Mouse (Mus musculus): ENCODE results near the gene Ptgis.

Gene Ptgis

GRCm38 (mm10) chr2:167240008-167240964 is at the start of gene Ptgis:
Gene Ptgis, minus strand, starts transcription at chr2:167240604.
- no peak for DNase-seq

GRCm38 (mm10) chr2:167281461-167281860 is 41.1 kb upstream of the Ptgis start:
- peak; percentile 33 for DNase-seq

- no peak for DNase-seq
Observed at GRCm38 (mm10) chr2:167280986-167281310, 40.5 kb upstream of the Ptgis start.

- DNase-seq: peak; percentile 84
Observed at GRCm38 (mm10) chr2:167280090-167280985, 39.9 kb upstream of the Ptgis start.

- peak; percentile 61 for DNase-seq
Observed at GRCm38 (mm10) chr2:167278751-167279526, 38.5 kb upstream of the Ptgis start.

- no peak for DNase-seq
Observed at GRCm38 (mm10) chr2:167278011-167278410, 37.6 kb upstream of the Ptgis start.

GRCm38 (mm10) chr2:167277026-167277425 is 36.6 kb upstream of the Ptgis start:
- DNase-seq: no peak

- no peak for DNase-seq
Observed at GRCm38 (mm10) chr2:167275856-167276255, 35.5 kb upstream of the Ptgis start.

GRCm38 (mm10) chr2:167274713-167275465 is 34.5 kb upstream of the Ptgis start:
- DNase-seq: no peak

GRCm38 (mm10) chr2:167273206-167273740 is 32.9 kb upstream of the Ptgis start:
- DNase-seq: no peak

- no peak for DNase-seq
Observed at GRCm38 (mm10) chr2:167272706-167273105, 32.3 kb upstream of the Ptgis start.

GRCm38 (mm10) chr2:167271121-167271521 is 30.7 kb upstream of the Ptgis start:
- DNase-seq: no peak

- DNase-seq: no peak
Observed at GRCm38 (mm10) chr2:167270496-167270895, 30.1 kb upstream of the Ptgis start.

GRCm38 (mm10) chr2:167268721-167269120 is 28.3 kb upstream of the Ptgis start:
- DNase-seq: no peak

- no peak for DNase-seq
Observed at GRCm38 (mm10) chr2:167268411-167268690, 27.9 kb upstream of the Ptgis start.

- no peak for DNase-seq
Observed at GRCm38 (mm10) chr2:167267531-167268410, 27.4 kb upstream of the Ptgis start.

- no peak for DNase-seq
Observed at GRCm38 (mm10) chr2:167266231-167266630, 25.8 kb upstream of the Ptgis start.

- no peak for DNase-seq
Observed at GRCm38 (mm10) chr2:167265806-167266205, 25.4 kb upstream of the Ptgis start.

GRCm38 (mm10) chr2:167265021-167265420 is 24.6 kb upstream of the Ptgis start:
- no peak for DNase-seq

GRCm38 (mm10) chr2:167263931-167264330 is 23.5 kb upstream of the Ptgis start:
- DNase-seq: no peak
